Mouse (Mus musculus) heart, embryonic 14.5 days (tissue): ENCODE data around the gene Amph. TPM values are rescaled to one million over a fixed set of nuclear protein-coding genes. Genes with fewer than 3 reads are reported as not detected.
A peak's percentile ranks its signal among the peaks of the same experiment; 100 is the strongest.
"Not testable (repeated sequence)": the region's sequence is repeated elsewhere in the genome, so short reads cannot be mapped to it uniquely, and the experiment has no call there.

Source experiments
- ATAC-seq: fragments of 200-750 bp; cut with Nextera tagmentation; 2 replicates; pipeline ENCODE4 v1.8.0; 2017; ENCODE audit warnings: low read depth, moderate TSS enrichment; ENCODE audit not compliant: insufficient number of reproducible peaks, insufficient read depth, low FRiP score
- H3K27ac ChIP-seq, 2 experiments: fragments of 200-500 bp in 1 of 2; fragments of 300-500 bp in 1 of 2; sonication (generic) in 1 of 2; replicated peaks in 1 of 2; 2 replicates each; pipeline ENCODE4 v1.5.1; 2012 to 2014; ENCODE audit warnings: low read depth in 2 of 2, low read length in 2 of 2, control low read depth in 1 of 2, mild to moderate bottlenecking in 1 of 2, mixed read lengths in 1 of 2; ENCODE audit not compliant: control insufficient read depth in 1 of 2, insufficient read depth in 1 of 2
- H3K27me3 ChIP-seq: fragments of 300-500 bp; sonication (generic); 2 replicates; pipeline ENCODE4 v1.6.1; 2014; ENCODE audit warnings: mild to moderate bottlenecking, low read length, control low read depth; ENCODE audit not compliant: control insufficient read depth, insufficient read depth
- H3K36me3 ChIP-seq: fragments of 300-500 bp; sonication (generic); 2 replicates; pipeline ENCODE4 v1.6.1; 2014; ENCODE audit warnings: mild to moderate bottlenecking, control low read depth, low read length, mixed read lengths; ENCODE audit not compliant: control insufficient read depth, insufficient read depth
- H3K4me1 ChIP-seq, 2 experiments: fragments of 200-500 bp in 1 of 2; fragments of 300-500 bp in 1 of 2; sonication (generic) in 1 of 2; 2 replicates each; pipeline ENCODE4 v1.6.1; 2012 to 2014; ENCODE audit warnings: low read length in 2 of 2, control low read depth in 1 of 2, mixed read lengths in 1 of 2; ENCODE audit not compliant: control insufficient read depth in 2 of 2, insufficient read depth in 2 of 2
- H3K4me2 ChIP-seq: fragments of 300-500 bp; sonication (generic); 2 replicates; pipeline ENCODE4 v1.6.1; 2014; ENCODE audit warnings: mild to moderate bottlenecking, low read length
- H3K4me3 ChIP-seq, 2 experiments: fragments of 200-500 bp in 1 of 2; fragments of 300-500 bp in 1 of 2; sonication (generic) in 1 of 2; 2 replicates each; pipeline ENCODE4 v1.5.1; 2012 to 2014; ENCODE audit warnings: low read length in 2 of 2, mild to moderate bottlenecking in 2 of 2, control low read depth in 1 of 2, low read depth in 1 of 2, moderate library complexity in 1 of 2; ENCODE audit not compliant: control insufficient read depth in 1 of 2, insufficient read depth in 1 of 2
- H3K9ac ChIP-seq: fragments of 300-500 bp; sonication (generic); 2 replicates; pipeline ENCODE4 v1.6.1; 2014; ENCODE audit warnings: mild to moderate bottlenecking, low read length
- H3K9me3 ChIP-seq: fragments of 300-500 bp; sonication (generic); 2 replicates; pipeline ENCODE4 v1.6.1; 2016; ENCODE audit warnings: low read length, control low read depth; ENCODE audit not compliant: control insufficient read depth
- WGBS: fragments of 180-500 bp; shearing (Covaris S2); extraction: QIAGEN DNeasy Blood & Tissue Kit; methylation state at CpG from one replicate; pipeline ENCODE4 v1.1.7; 2014; 5-methylcytosine and 5-hydroxymethylcytosine counted together
- polyA plus RNA-seq: library from polyadenylated mRNA; unstranded; fragments of >200 nt; fragmentation: Nextera tagmentation; extraction: Ambion mirVana; gene quantifications from 2 replicates; pipeline ENCODE4 v1.2.1, GENCODE M21; 2014

The Amph gene
- 0.22 and 0.36 TPM in 2 replicates for polyA plus RNA-seq

DNA sequence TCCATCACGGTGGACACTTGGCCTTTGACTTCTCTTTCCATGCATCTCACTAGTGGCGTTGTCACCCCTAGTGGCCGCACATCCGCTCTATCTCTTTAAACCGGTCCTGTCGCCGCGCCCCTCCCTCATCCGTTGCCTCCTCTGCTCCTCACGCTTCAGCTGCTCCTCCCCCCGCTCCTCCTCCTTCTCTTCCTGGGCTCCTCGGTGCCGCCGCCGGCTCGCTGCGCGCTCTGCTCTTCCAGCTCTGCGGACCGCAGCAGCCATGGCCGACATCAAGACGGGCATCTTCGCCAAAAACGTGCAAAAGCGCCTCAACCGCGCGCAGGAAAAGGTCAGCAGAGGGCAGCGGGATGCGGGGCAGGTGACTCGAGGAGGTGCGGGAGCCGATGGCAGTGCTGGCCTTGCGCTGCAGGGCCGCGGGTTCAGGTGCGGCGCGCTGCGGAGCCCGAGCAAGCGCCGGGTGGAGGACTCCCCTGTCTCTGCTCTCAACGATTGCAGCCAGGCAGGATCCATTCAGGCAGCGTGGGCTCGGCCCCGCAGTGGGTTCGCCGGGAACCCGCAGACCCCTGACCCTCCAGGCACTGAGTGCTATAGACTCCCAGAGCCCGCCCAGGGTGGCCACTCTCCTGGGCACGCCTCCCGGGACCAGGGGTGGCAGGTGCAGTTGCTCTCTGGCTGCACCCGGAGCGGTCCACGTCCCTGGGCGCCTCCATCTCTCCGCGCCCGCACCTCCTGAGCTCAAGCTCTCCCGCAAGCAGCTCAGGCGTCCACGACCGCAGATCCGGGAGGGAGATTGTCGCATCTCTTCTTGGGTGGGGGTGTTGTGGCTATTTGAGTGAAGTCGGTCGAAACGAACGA, at the start of gene Amph:
Gene Amph, plus strand, starts transcription at position 35 of the 858 bp plus-strand sequence.
- Histone ChIP-seq H3K27me3 (0 out of 2 replicates have a peak, but pooled peaks cover 6% of the 10 kb centered on the region), H3K27ac (no peak within 1 kb of the TSS), H3K4me2 (peak within 1 kb of the TSS; percentile 95), H3K9me3 (no peaks in the 10 kb centered on the region), H3K4me3 (peak within 1 kb of the TSS; percentile 47 to 56), H3K9ac (peak within 1 kb of the TSS; percentile 21; the same call in 1 of the 2 replicates), H3K4me1 (peaks cover 0 to 4% of the 10 kb centered on the region in 2 experiments; a peak in 2 of 4 replicates), H3K36me3 (no peaks in the 10 kb centered on the region)
- peak; percentile 39; the same call in 1 of the 2 replicates for ATAC-seq
- under 1% methylated on average over 69 of the region's 70 CpGs for WGBS

DNA sequence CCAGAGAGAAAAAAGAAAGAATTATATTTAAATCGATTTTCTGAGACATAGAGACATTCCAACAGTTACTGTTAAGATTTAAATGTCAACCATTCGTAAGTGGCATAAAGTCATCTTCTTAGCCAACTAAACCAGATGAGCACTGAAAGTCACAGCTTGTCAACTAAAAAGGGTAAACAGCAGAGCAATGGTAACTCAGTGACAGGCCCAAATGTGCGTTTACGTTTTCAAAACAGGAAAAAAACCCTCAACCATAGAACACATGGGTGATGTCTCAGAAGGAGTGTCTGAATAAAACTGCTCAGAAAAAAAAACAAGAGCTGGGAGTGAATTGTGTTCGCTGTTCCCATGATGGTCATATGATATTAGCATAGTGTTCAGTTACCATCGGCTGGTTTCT, 44.4 kb upstream of the Amph start:
- Histone ChIP-seq H3K9ac (no peak overlapping the region), H3K27ac (no peak overlapping the region), H3K4me3 (no peak overlapping the region), H3K4me2 (no peak overlapping the region), H3K36me3 (no peaks in the 10 kb centered on the region), H3K4me1 (no peaks in the 10 kb centered on the region), H3K9me3 (no peaks in the 10 kb centered on the region), H3K27me3 (no peaks in the 10 kb centered on the region)
- 86% methylated on average over 6 of the region's 6 CpGs for WGBS
- ATAC-seq = no peak

DNA sequence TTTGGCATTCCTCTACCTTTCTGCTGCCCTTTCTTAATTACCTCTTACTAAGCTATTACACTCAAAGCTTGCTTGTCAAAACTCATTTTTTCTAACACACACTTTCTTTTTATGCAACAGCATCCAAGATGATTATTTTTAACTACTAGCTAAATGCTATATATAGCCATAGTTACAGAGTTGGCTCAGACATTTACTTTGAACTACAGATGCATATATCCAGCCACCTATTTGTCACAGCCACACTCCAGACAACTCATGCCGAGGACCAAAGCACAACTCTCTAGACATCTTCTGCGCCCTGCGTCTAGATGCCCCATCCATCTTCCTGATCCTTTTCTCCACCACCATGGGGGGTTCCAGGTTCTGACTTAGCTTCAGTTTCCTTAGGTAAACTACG, 33.2 kb upstream of the Amph start:
- WGBS = 72% methylated on average over 4 of the region's 4 CpGs

DNA sequence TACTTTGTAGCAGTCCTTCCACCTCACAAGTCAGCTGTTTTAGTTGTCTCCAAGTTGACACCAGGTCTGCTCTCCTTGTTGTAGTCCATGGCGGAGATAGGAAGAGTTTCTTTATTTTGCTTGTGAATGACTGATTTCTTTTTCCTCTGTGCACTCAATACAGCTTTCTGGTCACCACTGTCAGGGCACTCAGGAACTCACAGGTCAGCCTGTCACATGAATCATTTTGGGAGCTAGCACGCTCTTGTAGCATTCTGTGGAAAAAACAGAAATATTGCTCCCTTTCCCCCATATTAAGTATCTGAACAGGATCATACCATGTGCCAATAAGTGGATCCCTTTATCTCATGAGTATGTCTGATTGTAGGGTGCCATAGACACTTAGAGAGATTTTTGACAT, 14.8 kb upstream of the Amph start:
- H3K4me2 ChIP-seq, ATAC-seq, H3K9ac ChIP-seq, H3K4me3 ChIP-seq, H3K27ac ChIP-seq, H3K36me3 ChIP-seq, H3K4me1 ChIP-seq, H3K27me3 ChIP-seq, H3K9me3 ChIP-seq: not testable (repeated sequence)
- 86% methylated on average over 1 of the region's 2 CpGs for WGBS

More for the DNA sequence above, 33.2 kb upstream of the Amph start:
- Histone ChIP-seq H3K4me3 (no peak overlapping the region), H3K4me2 (no peak overlapping the region), H3K9me3 (no peaks in the 10 kb centered on the region), H3K9ac (no peak overlapping the region), H3K36me3 (no peaks in the 10 kb centered on the region), H3K27ac (no peak overlapping the region), H3K27me3 (no peaks in the 10 kb centered on the region), H3K4me1 (peaks cover 0 to 4% of the 10 kb centered on the region in 2 experiments; a peak in 2 of 4 replicates)
- ATAC-seq = no peak

DNA sequence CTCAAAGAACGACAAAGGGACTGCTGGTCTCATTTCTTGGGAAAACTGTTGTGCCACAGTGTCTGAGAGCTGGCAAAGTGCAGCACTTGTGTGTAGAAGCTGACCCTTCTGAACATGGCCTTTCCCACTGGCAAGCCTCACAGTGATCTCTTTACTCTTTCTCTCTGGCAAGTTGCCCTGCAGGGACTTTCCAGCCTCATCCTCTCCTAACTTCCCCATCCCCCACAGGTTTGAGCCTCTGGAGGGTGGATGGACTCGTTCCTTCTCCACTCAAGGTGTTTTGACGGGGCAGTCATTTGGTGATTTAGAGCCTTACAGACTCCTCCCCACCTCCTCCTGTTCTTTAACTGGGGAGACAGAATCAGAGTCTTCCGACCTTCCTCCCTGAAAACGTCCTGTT, 319 bp upstream of the Amph start:
- Histone ChIP-seq H3K4me3 (peak overlapping the region; percentile 47 to 56), H3K27ac (no peak overlapping the region), H3K4me2 (peak overlapping the region; percentile 95), H3K4me1 (peaks cover 0 to 4% of the 10 kb centered on the region in 2 experiments; a peak in 2 of 4 replicates), H3K36me3 (no peaks in the 10 kb centered on the region), H3K9ac (no peak overlapping the region), H3K9me3 (no peaks in the 10 kb centered on the region), H3K27me3 (0 out of 2 replicates have a peak, but pooled peaks cover 6% of the 10 kb centered on the region)
- ATAC-seq = no peak
- 22% methylated on average over 5 of the region's 5 CpGs for WGBS

DNA sequence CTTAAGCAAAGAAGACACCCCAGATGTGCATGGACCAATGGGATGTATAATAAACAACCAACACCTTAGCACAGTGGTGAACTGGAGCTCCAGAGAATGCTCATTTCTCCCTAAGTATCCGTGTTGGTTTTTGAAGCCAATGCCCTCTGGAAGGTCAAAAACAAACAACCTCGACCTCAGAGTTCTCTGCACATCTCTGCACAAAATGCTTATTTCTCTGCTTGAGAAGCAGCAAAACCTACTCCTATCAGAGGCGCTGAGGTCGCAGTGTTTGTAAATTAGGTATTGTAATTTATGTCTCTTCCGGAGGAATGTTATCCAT, 985 bp downstream of the Amph start:
- Histone ChIP-seq H3K36me3 (no peaks in the 10 kb centered on the region), H3K4me3 (peak overlapping the region; percentile 47 to 56), H3K9me3 (no peaks in the 10 kb centered on the region), H3K27ac (no peak overlapping the region), H3K9ac (no peak overlapping the region), H3K27me3 (0 out of 2 replicates have a peak, but pooled peaks cover 6% of the 10 kb centered on the region), H3K4me1 (peaks cover 0 to 4% of the 10 kb centered on the region in 2 experiments; a peak in 2 of 4 replicates), H3K4me2 (peak overlapping the region; percentile 95)
- 8% methylated on average over 5 of the region's 5 CpGs for WGBS
- ATAC-seq = no peak

DNA sequence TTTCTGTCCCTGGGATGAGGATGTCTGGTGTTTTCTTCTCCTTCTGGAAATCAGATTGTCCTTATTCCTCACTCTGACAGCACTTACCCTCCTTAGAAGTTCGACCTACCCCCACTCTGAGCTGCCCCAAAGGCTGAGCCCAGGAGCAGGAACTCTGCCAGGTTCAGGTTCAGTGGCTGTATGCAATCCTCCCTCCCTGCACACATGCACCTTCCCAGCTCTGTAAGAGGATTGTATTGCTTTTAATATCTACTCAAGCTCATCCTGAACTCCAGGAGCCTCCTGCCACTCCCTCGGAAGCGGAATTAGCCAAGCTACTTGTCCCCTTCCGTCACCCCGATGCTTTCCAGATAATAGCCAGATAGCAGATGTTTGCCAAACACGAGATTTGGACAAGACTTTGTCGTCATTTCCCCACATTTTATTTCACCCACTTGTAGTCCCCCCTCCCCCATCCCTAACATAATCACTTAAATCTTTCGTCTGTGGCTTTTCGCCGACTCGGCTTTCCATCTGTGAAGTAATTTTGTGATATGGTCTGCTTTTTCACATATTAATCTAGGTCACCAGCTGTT, 1.7 kb downstream of the Amph start:
- no peak for ATAC-seq
- H3K27me3 ChIP-seq = 0 out of 2 replicates have a peak, but pooled peaks cover 6% of the 10 kb centered on the region
- 0 out of 2 replicates have a peak overlapping the region, but pooled peaks have one; percentile 95 for H3K4me2 ChIP-seq
- H3K36me3 ChIP-seq = no peaks in the 10 kb centered on the region
- H3K4me3 ChIP-seq = no peak overlapping the region
- no peak overlapping the region for H3K27ac ChIP-seq
- no peak overlapping the region for H3K9ac ChIP-seq
- peaks cover 0 to 4% of the 10 kb centered on the region in 2 experiments; a peak in 2 of 4 replicates for H3K4me1 ChIP-seq
- no peaks in the 10 kb centered on the region for H3K9me3 ChIP-seq
- 43% methylated on average over 11 of the region's 11 CpGs for WGBS
